Mouse (Mus musculus): Measurements from ENCODE around the gene Efna3. TPM values are rescaled to one million over a fixed set of nuclear protein-coding genes. Genes with fewer than 3 reads are reported as not detected.

The Efna3 gene
- total RNA-seq, 2 experiments from 2014 or later: 65.5 to 76.3 TPM

GRCm38 (mm10) chr3:89270051-89270755, 52.6 kb downstream of the Efna3 start, which contains the start of gene Slc50a1:
Slc50a1 (minus strand) TSS chr3:89270570.
- DNase-seq (ENCODE audit: low spot score in 2 of 2): peak; percentile 88
- peak within 1 kb of the TSS; percentile 94 for H3K27ac ChIP-seq
- peak within 1 kb of the TSS; percentile 71 for H3K4me3 ChIP-seq
- TF ChIP-seq CTCF (conservative IDR thresholded peaks at IDR 0.05): peak; percentile 65

GRCm38 (mm10) chr3:89268916-89269315, 53.8 kb downstream of the Efna3 start:
- TF ChIP-seq CTCF (conservative IDR thresholded peaks at IDR 0.05): no peak
- Histone ChIP-seq H3K4me3 (peak overlapping the region; percentile 71), H3K27ac (peak overlapping the region; percentile 94; the same call in 1 of the 2 replicates)
- no peak for DNase-seq (ENCODE audit: low spot score in 2 of 2)

- TF ChIP-seq CTCF (conservative IDR thresholded peaks at IDR 0.05): no peak
- H3K4me3 ChIP-seq: peak overlapping the region; percentile 95
- H3K27ac ChIP-seq: peak overlapping the region; percentile 97
- peak; percentile 82 to 87 for DNase-seq (ENCODE audit: low spot score in 2 of 2)
Measured at GRCm38 (mm10) chr3:89266439-89266893, 56.3 kb downstream of the Efna3 start.

Other genes starting within 250 kb of the Efna3 start
- 100 to 1,000 TPM; 136 to 139 TPM for gene Rusc1, start 229.7 kb downstream of the Efna3 start, total RNA-seq (2021)
- under 1 TPM in 1 of 2 experiments, not detected in 1; 0.18 TPM for gene Gm43738, start 221.9 kb downstream of the Efna3 start, total RNA-seq (2021)
- gene Fdps, start 221.0 kb downstream of the Efna3 start, total RNA-seq (2021): 10 to 100 TPM; 72.5 to 78.4 TPM
- not detected for gene Pklr, start 186.8 kb downstream of the Efna3 start, total RNA-seq (2021)
- gene Hcn3, start 162.8 kb downstream of the Efna3 start, total RNA-seq (2021): 10 to 100 TPM; 10.2 to 13.3 TPM
- 10 to 100 TPM; 47.8 to 56.1 TPM for gene Clk2, start 158.2 kb downstream of the Efna3 start, total RNA-seq (2021)
- 10 to 100 TPM; 67.1 to 69.0 TPM for gene Scamp3, start 145.5 kb downstream of the Efna3 start, total RNA-seq (2021)
- 10 to 100 TPM; 61.6 to 61.7 TPM for gene Fam189b, start 139.8 kb downstream of the Efna3 start, total RNA-seq (2021)
- 10 to 100 TPM; 55.7 to 67.9 TPM for gene Gba, start 120.0 kb downstream of the Efna3 start, total RNA-seq (2021)
- gene Thbs3, start 107.8 kb downstream of the Efna3 start, total RNA-seq (2021): 10 to 100 TPM; 42.6 to 43.8 TPM
- 100 to 1,000 TPM; 100 to 102 TPM for gene Mtx1, start 95.9 kb downstream of the Efna3 start, total RNA-seq (2021)
- 1 to 10 TPM in 1 of 2 experiments, under 1 TPM in 1; 0.31 to 1.3 TPM for gene Muc1, start 93.9 kb downstream of the Efna3 start, total RNA-seq (2021)
- 10 to 100 TPM; 75.8 to 80.5 TPM for gene Krtcap2, start 77.0 kb downstream of the Efna3 start, total RNA-seq (2021)
- gene Trim46, start 76.7 kb downstream of the Efna3 start, total RNA-seq (2021): 10 to 100 TPM; 89.1 to 92.8 TPM
- 10 to 100 TPM; 51.2 to 61.0 TPM for gene Dpm3, start 63.6 kb downstream of the Efna3 start, total RNA-seq (2021)
- 10 to 100 TPM; 46.3 to 58.9 TPM for gene Slc50a1, start 52.4 kb downstream of the Efna3 start, total RNA-seq (2021)
- 1 to 10 TPM; 7.6 to 7.9 TPM for gene Efna1, start 41.8 kb downstream of the Efna3 start, total RNA-seq (2021)
- under 1 TPM; 0.61 to 0.96 TPM for gene Efna4, start 15.1 kb upstream of the Efna3 start, total RNA-seq (2021)
- gene Adam15, start 27.0 kb upstream of the Efna3 start, total RNA-seq (2021): 100 to 1,000 TPM; 122 to 127 TPM
- under 1 TPM; 0.29 to 0.77 TPM for gene Dcst2, start 39.0 kb upstream of the Efna3 start, total RNA-seq (2021)
- not detected for gene Dcst1, start 42.3 kb upstream of the Efna3 start, total RNA-seq (2021)
- 10 to 100 TPM; 11.3 to 13.4 TPM for gene Zbtb7b, start 71.8 kb upstream of the Efna3 start, total RNA-seq (2021)
- 1 to 10 TPM; 5.8 to 7.1 TPM for gene Lenep, start 79.8 kb upstream of the Efna3 start, total RNA-seq (2021)
- gene Flad1, start 88.9 kb upstream of the Efna3 start, total RNA-seq (2021): 10 to 100 TPM; 37.2 to 39.8 TPM
- 1 to 10 TPM; 1.4 to 2.7 TPM for gene Cks1b, start 95.4 kb upstream of the Efna3 start, total RNA-seq (2021)
- 10 to 100 TPM; 12.2 to 14.3 TPM for gene Shc1, start 95.5 kb upstream of the Efna3 start, total RNA-seq (2021)
- gene Pygo2, start 107.2 kb upstream of the Efna3 start, total RNA-seq (2021): 10 to 100 TPM; 55.5 to 61.9 TPM
- 10 to 100 TPM; 38.9 to 41.8 TPM for gene Pbxip1, start 113.7 kb upstream of the Efna3 start, total RNA-seq (2021)
- gene Pmvk, start 131.6 kb upstream of the Efna3 start, total RNA-seq (2021): 10 to 100 TPM; 30.1 to 30.3 TPM
- 10 to 100 TPM; 25.6 to 29.1 TPM for gene Kcnn3, start 197.2 kb upstream of the Efna3 start, total RNA-seq (2021)